Mouse (Mus musculus) CD8-positive naive resting alpha-beta T cell, adult 2 months (primary cell): Measurements from ENCODE around the gene Hacl1.

Experiments used
- DNase-seq, 2 experiments: peaks; one replicate each; pipeline ENCODE4 v3.0.0; 2022; ENCODE audit warnings: low read depth in 2 of 2, low spot score in 2 of 2

Hacl1 gene

GRCm38 (mm10) chr14:31662555-31663211, 21.6 kb upstream of the Hacl1 start:
- no peak for DNase-seq

- DNase-seq = peak; percentile 65 to 70
Measured at GRCm38 (mm10) chr14:31661671-31662554, 20.8 kb upstream of the Hacl1 start.

GRCm38 (mm10) chr14:31660312-31661093, 19.4 kb upstream of the Hacl1 start:
- no peak for DNase-seq

- no peak for DNase-seq
Measured at GRCm38 (mm10) chr14:31659501-31660181, 18.6 kb upstream of the Hacl1 start.

- no peak for DNase-seq
Measured at GRCm38 (mm10) chr14:31658126-31658680, 17.1 kb upstream of the Hacl1 start.

GRCm38 (mm10) chr14:31656857-31657645, 16.0 kb upstream of the Hacl1 start:
- peak; percentile 64 to 74 for DNase-seq

- DNase-seq = no peak
Measured at GRCm38 (mm10) chr14:31656386-31656785, 15.3 kb upstream of the Hacl1 start.

GRCm38 (mm10) chr14:31655406-31655805, 14.3 kb upstream of the Hacl1 start:
- DNase-seq = no peak

- no peak for DNase-seq
Measured at GRCm38 (mm10) chr14:31654816-31655215, 13.7 kb upstream of the Hacl1 start.

- no peak for DNase-seq
Measured at GRCm38 (mm10) chr14:31653101-31653875, 12.2 kb upstream of the Hacl1 start.

GRCm38 (mm10) chr14:31652624-31653023, 11.5 kb upstream of the Hacl1 start:
- no peak for DNase-seq

- DNase-seq = no peak
Measured at GRCm38 (mm10) chr14:31652106-31652505, 11.0 kb upstream of the Hacl1 start.

- no peak for DNase-seq
Measured at GRCm38 (mm10) chr14:31651206-31651605, 10.1 kb upstream of the Hacl1 start.

GRCm38 (mm10) chr14:31650347-31650746, 9.3 kb upstream of the Hacl1 start:
- no peak for DNase-seq

GRCm38 (mm10) chr14:31647991-31648390, 6.9 kb upstream of the Hacl1 start:
- DNase-seq = no peak

- no peak for DNase-seq
Measured at GRCm38 (mm10) chr14:31645920-31646319, 4.8 kb upstream of the Hacl1 start.

GRCm38 (mm10) chr14:31644931-31645547, 4.0 kb upstream of the Hacl1 start:
- DNase-seq = no peak

- no peak for DNase-seq
Measured at GRCm38 (mm10) chr14:31644183-31644830, 3.2 kb upstream of the Hacl1 start.
